7 mouse cellular contexts compared by ENCODE assay signal in genomic region chr16:35978450-35978849, GRCm38 (mm10). TPM values are rescaled to one million over a fixed set of nuclear protein-coding genes. Genes with fewer than 3 reads are reported as not detected.
DNase-seq lines count a peak whose midpoint lies in the region; ATAC-seq and TF ChIP-seq lines count a peak whose summit lies in the region.
"Not testable (repeated sequence)": the region's sequence is repeated elsewhere in the genome, so short reads cannot be mapped to it uniquely, and the experiment has no call there.

TSS of gene Kpna1 (plus strand) at chr16:35978750.

- DNase-seq in adrenal gland, postnatal 36 days; forebrain, embryonic 11.5 days (ENCODE audit: low spot score); heart, adult 2 months; layer of hippocampus, postnatal 25 days (ENCODE audit: extremely low spot score in 1 of 2, low spot score in 1 of 2); liver, embryonic 14.5 days (ENCODE audit: low read depth in 3 of 3, low spot score in 3 of 3): not testable (repeated sequence)

- H3K9me3 ChIP-seq in forebrain, embryonic 11.5 days (ENCODE audit: control insufficient read depth, low read length); hindbrain, embryonic 13.5 days; liver, embryonic 14.5 days (ENCODE audit: control insufficient read depth, low read length); midbrain, embryonic 16.5 days (replicated peaks; ENCODE audit: control insufficient read depth, low read length, poor library complexity, severe bottlenecking): not testable (repeated sequence)

- not testable (repeated sequence) for TF ChIP-seq EP300 in heart, adult 2 months (IDR thresholded peaks at IDR 0.05; ENCODE audit: insufficient read depth, low read depth, low read length); liver, embryonic 14.5 days (IDR thresholded peaks at IDR 0.05; ENCODE audit: low read depth)

- not testable (repeated sequence) for H3K4me3 ChIP-seq in forebrain, embryonic 11.5 days (ENCODE audit: low read depth, low read length); heart, adult 2 months; hindbrain, embryonic 13.5 days; liver, embryonic 14.5 days (ENCODE audit: insufficient read depth in 1 of 2, low read depth in 2 of 2, low read length in 2 of 2); midbrain, embryonic 16.5 days (ENCODE audit: low read depth, low read length)

- H3K4me1 ChIP-seq in forebrain, embryonic 11.5 days (replicated peaks; ENCODE audit: control insufficient read depth, insufficient read depth, low read length); heart, adult 2 months (ENCODE audit: control insufficient read depth, insufficient read depth, low read length); hindbrain, embryonic 13.5 days (replicated peaks); midbrain, embryonic 16.5 days (ENCODE audit: control insufficient read depth, insufficient read depth, low read length): not testable (repeated sequence)
- peaks cover 4 to 13% of the 10 kb centered on the region in 2 experiments; a peak in 3 of 4 replicates for H3K4me1 ChIP-seq in liver, embryonic 14.5 days (replicated peaks; ENCODE audit: control insufficient read depth in 2 of 2, insufficient read depth in 2 of 2, low read length in 1 of 2)

- TF ChIP-seq CTCF in heart, adult 2 months (IDR thresholded peaks at IDR 0.05); liver, embryonic 14.5 days (IDR thresholded peaks at IDR 0.05; ENCODE audit: low read depth): not testable (repeated sequence)

- not testable (repeated sequence) for H3K4me2 ChIP-seq in forebrain, embryonic 11.5 days (ENCODE audit: low read depth, low read length, severe bottlenecking); hindbrain, embryonic 13.5 days; liver, embryonic 14.5 days (ENCODE audit: low read depth); midbrain, embryonic 16.5 days (ENCODE audit: low read length)

- not testable (repeated sequence) for ATAC-seq in forebrain, embryonic 11.5 days (replicated peaks; ENCODE audit: low FRiP score); hindbrain, embryonic 13.5 days (ENCODE audit: low FRiP score); liver, embryonic 14.5 days (ENCODE audit: insufficient read depth); midbrain, embryonic 16.5 days

- 83% methylated on average over 1 of the region's 1 CpGs for WGBS in forebrain, embryonic 11.5 days
- WGBS in heart, adult 2 months, result 100% methylated on average over 1 of the region's 1 CpGs
- WGBS in hindbrain, embryonic 13.5 days, result 96% methylated on average over 1 of the region's 1 CpGs
- WGBS in liver, embryonic 14.5 days (ENCODE audit: insufficient replicate concordance), result 67% methylated on average over 1 of the region's 1 CpGs
- WGBS in midbrain, embryonic 16.5 days, result 85% methylated on average over 1 of the region's 1 CpGs

- not testable (repeated sequence) for TF ChIP-seq POLR2A in heart, adult 2 months (IDR thresholded peaks at IDR 0.05; ENCODE audit: insufficient read depth, low read depth, low read length)

- H3K27ac ChIP-seq in forebrain, embryonic 11.5 days (ENCODE audit: low read depth, low read length); heart, adult 2 months; hindbrain, embryonic 13.5 days; liver, embryonic 14.5 days; midbrain, embryonic 16.5 days (ENCODE audit: low read length): not testable (repeated sequence)

- intact Hi-C loops in heart, adult 2 months (cut with DNase I), result not testable (repeated sequence)

- H3K79me2 ChIP-seq in heart, adult 2 months (replicated peaks; ENCODE audit: control insufficient read depth, insufficient read depth, low read length), result not testable (repeated sequence)

- not testable (repeated sequence) for H3K36me3 ChIP-seq in forebrain, embryonic 11.5 days (ENCODE audit: control insufficient read depth, insufficient read depth, low read length); heart, adult 2 months (ENCODE audit: control insufficient read depth, insufficient read depth, low read length); hindbrain, embryonic 13.5 days; liver, embryonic 14.5 days (replicated peaks; ENCODE audit: control insufficient read depth, insufficient read depth, low read depth); midbrain, embryonic 16.5 days (ENCODE audit: control insufficient read depth, insufficient read depth, low read length)

- not testable (repeated sequence) for H3K27me3 ChIP-seq in forebrain, embryonic 11.5 days (ENCODE audit: control insufficient read depth, insufficient read depth, low read length); heart, adult 2 months (ENCODE audit: control insufficient read depth, insufficient read depth, low read length); hindbrain, embryonic 13.5 days; liver, embryonic 14.5 days (ENCODE audit: control insufficient read depth, insufficient read depth, low read length); midbrain, embryonic 16.5 days (ENCODE audit: control insufficient read depth, insufficient read depth, low read depth, low read length)

- not testable (repeated sequence) for H3K9ac ChIP-seq in forebrain, embryonic 11.5 days (ENCODE audit: low read length); heart, adult 2 months (ENCODE audit: low read depth, low read length); hindbrain, embryonic 13.5 days; liver, embryonic 14.5 days (replicated peaks); midbrain, embryonic 16.5 days (ENCODE audit: low read depth, low read length)

RNA-seq across cellular contexts. Expression of gene Kpna1, which starts in this region (rescaled TPM):
- total RNA-seq in adrenal gland, postnatal 36 days (2021), result 10 to 100 TPM; 70.0 to 85.0 TPM
- polyA plus RNA-seq in forebrain, embryonic 11.5 days (2014; fragmentation: Nextera tagmentation; extraction: Ambion mirVana), result 84.9 and 86.5 TPM in 2 replicates
- total RNA-seq in heart, adult 2 months (2021), result 100 to 1,000 TPM; 112 to 128 TPM
- 18.7 and 40.3 TPM in 2 replicates for polyA plus RNA-seq in heart, adult 2 months (2012; rRNA removed)
- 79.2 and 82.8 TPM in 2 replicates for polyA plus RNA-seq in hindbrain, embryonic 13.5 days (2015; fragmentation: Nextera tagmentation; extraction: Ambion mirVana)
- 100 to 1,000 TPM; 125 to 138 TPM for total RNA-seq in layer of hippocampus, postnatal 25 days (2021)
- polyA plus RNA-seq in liver, embryonic 14.5 days (2012; rRNA removed), result 7.7 and 10.9 TPM in 2 replicates
- 35.0 and 36.1 TPM in 2 replicates for polyA plus RNA-seq in liver, embryonic 14.5 days (2014; fragmentation: Nextera tagmentation; extraction: Ambion mirVana)
- polyA plus RNA-seq in midbrain, embryonic 16.5 days (2015; fragmentation: Nextera tagmentation; extraction: Ambion mirVana), result 85.1 and 91.0 TPM in 2 replicates
